Mouse (Mus musculus) ES-E14 (cell line): ENCODE data around the gene Fgd2. TPM values are rescaled to one million over a fixed set of nuclear protein-coding genes. Genes with fewer than 3 reads are reported as not detected.

Experiments used
- DNase-seq: peaks from one replicate; pipeline ENCODE4 v3.0.0-alpha.2; 2013; ENCODE audit warnings: low read depth, low spot score
- H3K27ac ChIP-seq: 2 replicates; pipeline ENCODE4 v1.5.1; 2012; ENCODE audit warnings: low read depth, mild to moderate bottlenecking, low read length, moderate library complexity, mixed read lengths; ENCODE audit not compliant: poor library complexity, insufficient read depth, severe bottlenecking
- H3K36me3 ChIP-seq: 2 replicates; pipeline ENCODE4 v1.6.1; 2012; ENCODE audit warnings: mild to moderate bottlenecking, low read length, moderate library complexity, mixed read lengths; ENCODE audit not compliant: control insufficient read depth, poor library complexity, insufficient read depth, severe bottlenecking
- H3K4me1 ChIP-seq, 2 experiments: fragments of 150-350 bp in 1 of 2; sonication (generic) in 1 of 2; 2 replicates each; pipeline ENCODE4 v1.6.1; 2012; ENCODE audit warnings: low read length in 2 of 2, mild to moderate bottlenecking in 1 of 2, mixed read lengths in 1 of 2; ENCODE audit not compliant: control insufficient read depth in 2 of 2, insufficient read depth in 2 of 2, poor library complexity in 1 of 2
- H3K4me3 ChIP-seq, 2 experiments: fragments of 150-350 bp in 1 of 2; sonication (generic) in 1 of 2; 2 replicates each; pipeline ENCODE4 v1.5.1; 2012; ENCODE audit warnings: low read length in 2 of 2, low read depth in 1 of 2, mild to moderate bottlenecking in 1 of 2, mixed read lengths in 1 of 2; ENCODE audit not compliant: insufficient read depth in 1 of 2, poor library complexity in 1 of 2, severe bottlenecking in 1 of 2
- H3K9ac ChIP-seq: 2 replicates; pipeline ENCODE4 v1.6.1; 2012; ENCODE audit warnings: low read depth, mild to moderate bottlenecking, low read length, mixed read lengths; ENCODE audit not compliant: poor library complexity, insufficient read depth, severe bottlenecking
- H3K9me3 ChIP-seq: fragments of 150-350 bp; sonication (generic); 2 replicates; pipeline ENCODE4 v1.6.1; 2012; ENCODE audit warnings: low read depth, mild to moderate bottlenecking, low read length; ENCODE audit not compliant: control insufficient read depth, insufficient read depth
- CHD2 ChIP-seq: IDR thresholded peaks from 2 replicates; pipeline ENCODE4 v1.6.1; 2014; ENCODE audit warnings: mild to moderate bottlenecking, low read depth, low read length, inconsistent platforms
- HCFC1 ChIP-seq: IDR thresholded peaks from 2 replicates; pipeline ENCODE4 v1.6.1; 2012; ENCODE audit warnings: low read length, inconsistent platforms, borderline replicate concordance; ENCODE audit not compliant: insufficient read depth
- MAFK ChIP-seq: IDR thresholded peaks from 2 replicates; pipeline ENCODE4 v1.6.1; 2014; ENCODE audit warnings: mild to moderate bottlenecking, low read depth, low read length, inconsistent platforms; ENCODE audit not compliant: insufficient read depth
- ZC3H11A ChIP-seq: IDR thresholded peaks from 2 replicates; pipeline ENCODE4 v1.6.1; 2012; ENCODE audit warnings: low read depth, mild to moderate bottlenecking, inconsistent platforms, low read length, borderline replicate concordance
- ZNF384 ChIP-seq: IDR thresholded peaks from 2 replicates; pipeline ENCODE4 v1.6.1; 2012; ENCODE audit warnings: low read depth, low read length, inconsistent platforms
- in situ Hi-C, 2 experiments: fragments of 600-800 bp; cut with MboI; formaldehyde crosslinking; loops; one replicate each; pipeline ENCODE4 v1.15.1; 2025; ENCODE audit warnings: low sequenced_read_pairs in 2 of 2, inconsistent platforms in 1 of 2; ENCODE audit not compliant: unreplicated experiment in 2 of 2
- total RNA-seq: library from RNA; depleted of rRNA; stranded (reverse); fragments of 300-350 nt; gene quantifications from 2 replicates; pipeline ENCODE4 v1.2.3, GENCODE M21; 2012

The Fgd2 gene
- total RNA-seq, 1 experiment: 1.9 TPM

GRCm38 (mm10) chr17:29398434-29399026, 37.8 kb downstream of the Fgd2 start:
- Histone ChIP-seq H3K27ac (no peak overlapping the region), H3K9ac (peak overlapping the region; percentile 51; the same call in 1 of the 2 replicates), H3K36me3 (no peaks in the 10 kb centered on the region), H3K4me1 (peaks cover 6 to 22% of the 10 kb centered on the region in 2 experiments), H3K9me3 (no peaks in the 10 kb centered on the region), H3K4me3 (peak overlapping the region; percentile 27 to 37)
- in situ Hi-C loops: no loop called here
- TF ChIP-seq ZC3H11A: no peak
- no peak for TF ChIP-seq CHD2
- no peak for TF ChIP-seq MAFK
- TF ChIP-seq ZNF384: no peak
- no peak for TF ChIP-seq HCFC1
- DNase-seq: no peak

- no peak overlapping the region for H3K4me3 ChIP-seq
- no peak overlapping the region; the same call in 1 of the 2 replicates for H3K27ac ChIP-seq
- TF ChIP-seq ZC3H11A (no peak), ZNF384 (no peak), CHD2 (no peak), HCFC1 (no peak), MAFK (no peak)
- peaks cover 6 to 16% of the 10 kb centered on the region in 2 experiments for H3K4me1 ChIP-seq
- H3K9ac ChIP-seq: no peak overlapping the region
- in situ Hi-C loops: no loop called here
- peak; percentile 90 for DNase-seq
- H3K9me3 ChIP-seq: no peaks in the 10 kb centered on the region
- H3K36me3 ChIP-seq: no peaks in the 10 kb centered on the region
Observed at GRCm38 (mm10) chr17:29399241-29399910, 38.7 kb downstream of the Fgd2 start.

DNA sequence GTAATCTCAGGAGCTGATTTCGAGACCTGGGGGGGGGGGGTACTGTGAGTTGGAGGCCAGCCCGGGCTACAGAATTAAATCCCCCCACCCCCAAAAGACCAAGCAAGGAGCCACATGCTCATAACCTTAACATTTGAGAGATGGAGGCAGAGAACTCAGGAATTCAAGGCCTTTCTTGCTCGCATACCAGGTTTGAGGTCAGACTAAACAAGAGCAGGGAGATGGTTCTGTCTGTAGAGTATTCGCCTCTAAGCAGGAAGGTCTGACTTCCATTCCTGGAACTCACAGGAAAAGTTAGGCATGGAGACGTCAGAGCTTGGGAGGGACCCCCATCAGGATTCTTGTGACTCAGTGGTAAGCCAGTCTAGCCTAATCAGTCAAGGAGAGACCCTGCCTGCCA, 39.3 kb downstream of the Fgd2 start:
- in situ Hi-C loops: no loop called here
- Histone ChIP-seq H3K4me3 (no peak overlapping the region), H3K9ac (no peak overlapping the region), H3K9me3 (no peaks in the 10 kb centered on the region), H3K27ac (no peak overlapping the region; the same call in 1 of the 2 replicates), H3K4me1 (peaks cover 8 to 19% of the 10 kb centered on the region in 2 experiments), H3K36me3 (no peaks in the 10 kb centered on the region)
- no peak for DNase-seq
- TF ChIP-seq MAFK: no peak
- no peak for TF ChIP-seq ZC3H11A
- no peak for TF ChIP-seq CHD2
- TF ChIP-seq HCFC1: no peak
- no peak for TF ChIP-seq ZNF384

- in situ Hi-C loops: no loop called here
- no peak for DNase-seq
- Histone ChIP-seq H3K4me1 (peaks cover 8 to 21% of the 10 kb centered on the region in 2 experiments), H3K36me3 (no peaks in the 10 kb centered on the region), H3K9ac (no peak overlapping the region), H3K9me3 (no peaks in the 10 kb centered on the region), H3K27ac (no peak overlapping the region), H3K4me3 (no peak overlapping the region)
- TF ChIP-seq HCFC1: no peak
- TF ChIP-seq CHD2: no peak
- no peak for TF ChIP-seq ZC3H11A
- no peak for TF ChIP-seq MAFK
- no peak for TF ChIP-seq ZNF384
Observed at GRCm38 (mm10) chr17:29401741-29402268, 41.1 kb downstream of the Fgd2 start.
